Mouse (Mus musculus): Measurements from ENCODE around the gene Lamb3. TPM values are rescaled to one million over a fixed set of nuclear protein-coding genes. Genes with fewer than 3 reads are reported as not detected.
A peak's percentile ranks its signal among the peaks of the same experiment; 100 is the strongest.

The Lamb3 gene
- polyA plus RNA-seq, 1 experiment from 2014 or later: 0.49 TPM

DNA sequence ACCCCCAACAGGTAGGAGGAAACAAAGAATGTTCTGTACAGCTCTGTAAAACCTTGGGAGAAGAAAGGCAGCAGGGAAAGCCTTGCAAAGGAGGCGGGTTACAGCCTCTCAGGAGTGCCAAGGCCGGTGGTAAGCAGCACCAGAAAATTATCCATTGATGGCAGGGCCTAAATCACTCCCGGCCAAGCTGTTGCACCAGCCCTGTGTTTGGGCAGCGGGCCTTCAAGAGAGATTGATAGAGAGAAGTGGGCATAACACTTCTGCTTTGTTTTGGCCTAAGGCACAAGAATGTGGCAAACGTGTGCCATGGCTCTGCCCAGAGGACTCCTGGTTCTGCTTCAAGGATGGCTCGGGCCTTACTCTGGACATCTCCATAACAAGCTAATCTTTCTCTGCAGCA lies 172.1 kb downstream of the Lamb3 start:
- ATAC-seq (ENCODE audit: low FRiP score, low TSS enrichment): no peak

DNA sequence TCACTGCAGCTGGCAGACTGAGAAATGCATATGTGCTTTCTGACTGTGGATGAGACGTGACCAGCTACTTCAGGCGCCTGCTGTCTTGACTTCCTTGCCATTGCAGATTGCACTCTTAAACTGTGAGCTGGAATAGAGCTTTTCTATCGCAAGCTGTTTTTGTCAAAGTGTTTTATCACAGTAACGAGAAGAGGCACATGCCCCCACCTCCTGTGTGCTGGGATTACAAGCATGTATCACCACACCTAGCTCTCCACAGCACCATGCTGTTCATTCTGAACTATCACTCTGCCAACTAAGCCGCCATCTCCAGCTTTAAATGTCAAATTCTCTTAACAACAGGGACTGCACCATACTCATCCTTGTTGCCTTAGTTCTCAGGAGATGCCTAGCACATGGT lies 173.4 kb downstream of the Lamb3 start:
- Histone ChIP-seq H3K27ac (ENCODE audit: low read depth, low read length) (no peak overlapping the region), H3K9me3 (ENCODE audit: control insufficient read depth, low read length) (no peaks in the 10 kb centered on the region), H3K4me2 (replicated peaks; ENCODE audit: low read depth, low read length) (no peak overlapping the region), H3K9ac (ENCODE audit: low read depth, low read length) (no peak overlapping the region), H3K36me3 (ENCODE audit: control insufficient read depth, insufficient read depth, low read length) (no peaks in the 10 kb centered on the region), H3K27me3 (ENCODE audit: control insufficient read depth, insufficient read depth, low read length) (no peaks in the 10 kb centered on the region), H3K4me3 (ENCODE audit: low read length) (no peak overlapping the region), H3K4me1 (ENCODE audit: control insufficient read depth, insufficient read depth, low read length) (no peaks in the 10 kb centered on the region)
- ATAC-seq (ENCODE audit: low FRiP score, low TSS enrichment): no peak
- WGBS: 88% methylated on average over 5 of the region's 5 CpGs

More for the DNA sequence above, 172.1 kb downstream of the Lamb3 start:
- H3K9ac ChIP-seq (ENCODE audit: low read depth, low read length): no peak overlapping the region
- no peaks in the 10 kb centered on the region for H3K4me1 ChIP-seq (ENCODE audit: control insufficient read depth, insufficient read depth, low read length)
- WGBS: 76% methylated on average over 6 of the region's 6 CpGs
- H3K4me2 ChIP-seq (replicated peaks; ENCODE audit: low read depth, low read length): no peak overlapping the region
- no peak overlapping the region for H3K27ac ChIP-seq (ENCODE audit: low read depth, low read length)
- no peaks in the 10 kb centered on the region for H3K27me3 ChIP-seq (ENCODE audit: control insufficient read depth, insufficient read depth, low read length)
- no peaks in the 10 kb centered on the region for H3K36me3 ChIP-seq (ENCODE audit: control insufficient read depth, insufficient read depth, low read length)
- no peak overlapping the region for H3K4me3 ChIP-seq (ENCODE audit: low read length)
- H3K9me3 ChIP-seq (ENCODE audit: control insufficient read depth, low read length): no peaks in the 10 kb centered on the region

DNA sequence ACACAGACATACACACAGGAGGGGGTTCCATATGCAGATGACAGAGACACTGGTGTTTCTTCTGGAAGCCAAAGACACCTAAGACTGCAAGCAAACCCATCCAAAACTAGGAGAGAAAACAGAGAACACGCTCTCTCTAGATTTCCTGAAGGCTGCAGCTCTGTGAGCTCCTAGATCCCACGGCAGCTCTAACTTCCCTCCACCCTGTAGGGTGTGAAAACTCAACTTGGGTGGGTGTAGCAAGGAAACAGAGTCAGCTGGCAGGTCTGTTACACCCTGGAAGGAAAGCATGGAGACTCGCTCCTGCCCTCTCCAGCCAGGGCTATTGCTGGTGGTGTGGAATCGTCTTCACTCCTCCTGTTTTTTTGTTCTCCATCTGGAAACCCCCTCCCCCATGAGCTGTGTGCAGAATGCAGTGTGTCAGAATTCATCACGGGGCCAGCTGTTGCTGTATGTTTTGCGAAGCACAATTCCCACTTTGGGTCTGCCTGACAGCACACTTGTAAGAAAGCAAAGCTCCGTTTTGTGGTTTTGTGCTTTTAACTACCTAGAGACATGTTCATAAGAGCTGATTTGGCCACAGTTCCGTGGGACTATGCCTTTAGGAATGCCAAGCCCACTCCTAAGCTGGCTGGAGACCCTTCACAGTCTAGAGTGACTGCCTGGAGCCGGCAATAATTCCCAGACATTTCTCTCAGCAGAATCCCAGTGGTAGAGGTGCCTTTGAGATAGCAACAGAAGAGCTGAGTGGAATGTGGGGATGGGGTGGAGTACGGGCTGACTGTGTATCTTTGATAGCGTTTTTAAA lies 174.3 kb downstream of the Lamb3 start:
- H3K9me3 ChIP-seq (ENCODE audit: control insufficient read depth, low read length): no peaks in the 10 kb centered on the region
- no peak overlapping the region; the same call in 1 of the 2 replicates for H3K27ac ChIP-seq (ENCODE audit: low read depth, low read length)
- WGBS: 28% methylated on average over 11 of the region's 11 CpGs
- ATAC-seq (ENCODE audit: low FRiP score, low TSS enrichment): peak; percentile 6; the same call in 1 of the 2 replicates
- H3K9ac ChIP-seq (ENCODE audit: low read depth, low read length): no peak overlapping the region
- peaks cover 4% of the 10 kb centered on the region for H3K4me1 ChIP-seq (ENCODE audit: control insufficient read depth, insufficient read depth, low read length)
- no peaks in the 10 kb centered on the region for H3K36me3 ChIP-seq (ENCODE audit: control insufficient read depth, insufficient read depth, low read length)
- H3K27me3 ChIP-seq (ENCODE audit: control insufficient read depth, insufficient read depth, low read length): no peaks in the 10 kb centered on the region
- peak overlapping the region; percentile 30; the same call in 1 of the 2 replicates for H3K4me3 ChIP-seq (ENCODE audit: low read length)
- H3K4me2 ChIP-seq (replicated peaks; ENCODE audit: low read depth, low read length): peak overlapping the region; percentile 54

DNA sequence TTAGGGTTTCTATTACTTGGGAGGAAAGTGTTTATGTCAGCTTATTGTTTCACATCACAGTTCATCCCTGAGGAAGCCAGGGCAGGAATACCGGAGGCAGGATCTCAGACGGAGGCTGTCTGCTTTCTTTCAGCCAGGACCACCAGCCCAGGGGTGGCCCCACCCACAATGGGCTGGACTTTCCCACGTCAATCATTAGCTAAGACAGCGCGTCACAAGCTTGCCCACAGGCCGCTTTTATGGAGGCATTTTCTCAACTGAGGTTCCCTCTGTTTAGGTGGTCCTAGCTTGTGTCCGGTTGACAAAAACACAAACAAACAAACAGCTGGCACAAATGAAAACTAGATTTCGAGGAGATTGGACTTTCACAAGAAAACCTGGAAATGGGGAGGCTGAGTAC lies 174.9 kb downstream of the Lamb3 start:
- peak; percentile 76 for ATAC-seq (ENCODE audit: low FRiP score, low TSS enrichment)
- no peak overlapping the region for H3K27ac ChIP-seq (ENCODE audit: low read depth, low read length)

DNA sequence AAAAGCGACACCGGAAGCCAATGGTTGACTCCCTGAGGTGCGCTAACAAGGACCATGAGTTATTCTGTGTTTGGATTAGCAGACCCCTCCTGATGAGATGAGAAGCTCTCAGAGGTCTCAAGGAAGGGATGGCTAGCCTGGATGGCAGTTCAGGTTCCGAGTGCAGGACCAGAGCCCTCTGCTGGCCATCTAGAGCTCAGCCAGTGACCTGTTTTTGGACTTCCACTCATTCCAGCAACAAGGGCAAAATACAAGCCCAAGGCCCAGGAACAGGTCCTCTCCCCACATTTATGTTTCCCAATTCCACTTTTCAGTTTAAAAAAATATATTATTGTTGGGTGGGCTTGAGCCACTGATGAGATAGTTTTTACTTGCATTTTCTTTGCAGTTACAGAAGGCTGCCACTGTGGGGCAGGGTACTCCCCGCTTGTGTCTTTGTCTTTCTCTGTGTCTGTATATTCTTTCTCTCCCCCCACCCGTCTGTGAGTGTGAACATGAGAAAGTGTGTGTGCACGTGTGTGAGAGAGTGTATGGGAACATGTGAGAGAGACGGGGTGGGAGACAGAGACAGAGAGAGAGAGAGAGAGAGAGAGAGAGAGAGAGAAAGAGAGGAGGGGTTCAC lies 175.5 kb downstream of the Lamb3 start:
- peaks cover 4% of the 10 kb centered on the region for H3K4me1 ChIP-seq (ENCODE audit: control insufficient read depth, insufficient read depth, low read length)
- no peak overlapping the region for H3K9ac ChIP-seq (ENCODE audit: low read depth, low read length)
- H3K36me3 ChIP-seq (ENCODE audit: control insufficient read depth, insufficient read depth, low read length): no peaks in the 10 kb centered on the region
- H3K27me3 ChIP-seq (ENCODE audit: control insufficient read depth, insufficient read depth, low read length): no peaks in the 10 kb centered on the region
- no peak overlapping the region for H3K27ac ChIP-seq (ENCODE audit: low read depth, low read length)
- WGBS: 7% methylated on average over 8 of the region's 8 CpGs
- ATAC-seq (ENCODE audit: low FRiP score, low TSS enrichment): peak; percentile 54
- H3K4me2 ChIP-seq (replicated peaks; ENCODE audit: low read depth, low read length): peak overlapping the region; percentile 54
- peak overlapping the region; percentile 30 for H3K4me3 ChIP-seq (ENCODE audit: low read length)
- no peaks in the 10 kb centered on the region for H3K9me3 ChIP-seq (ENCODE audit: control insufficient read depth, low read length)

More for the DNA sequence above, 174.9 kb downstream of the Lamb3 start:
- Histone ChIP-seq H3K4me2 (replicated peaks; ENCODE audit: low read depth, low read length) (peak overlapping the region; percentile 54), H3K4me3 (ENCODE audit: low read length) (peak overlapping the region; percentile 30), H3K9ac (ENCODE audit: low read depth, low read length) (no peak overlapping the region), H3K9me3 (ENCODE audit: control insufficient read depth, low read length) (no peaks in the 10 kb centered on the region), H3K4me1 (ENCODE audit: control insufficient read depth, insufficient read depth, low read length) (peaks cover 4% of the 10 kb centered on the region), H3K36me3 (ENCODE audit: control insufficient read depth, insufficient read depth, low read length) (no peaks in the 10 kb centered on the region), H3K27me3 (ENCODE audit: control insufficient read depth, insufficient read depth, low read length) (no peaks in the 10 kb centered on the region)
- 2% methylated on average over 8 of the region's 8 CpGs for WGBS

DNA sequence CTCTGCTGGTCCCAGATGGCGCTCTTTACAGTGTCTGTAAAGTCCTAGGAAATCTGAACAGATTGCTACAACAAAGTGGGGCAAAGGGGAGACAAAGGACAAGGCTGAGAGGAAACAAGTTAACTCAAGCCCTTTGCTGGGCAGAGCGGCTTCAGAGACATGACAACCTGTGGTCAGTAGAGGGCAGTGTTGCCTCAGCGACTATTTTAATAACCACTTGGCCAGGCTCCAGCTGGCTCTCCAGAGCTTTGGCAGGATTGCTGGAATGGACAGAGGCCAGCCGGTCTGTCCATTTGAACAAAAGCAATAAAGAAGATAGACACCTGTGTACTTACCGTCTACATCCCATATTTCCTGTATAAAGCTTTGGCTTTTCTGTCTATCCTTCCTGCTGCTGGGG lies 178.6 kb downstream of the Lamb3 start:
- Histone ChIP-seq H3K4me3 (ENCODE audit: low read length) (no peak overlapping the region), H3K9me3 (ENCODE audit: control insufficient read depth, low read length) (no peaks in the 10 kb centered on the region), H3K27me3 (ENCODE audit: control insufficient read depth, insufficient read depth, low read length) (no peaks in the 10 kb centered on the region), H3K4me1 (ENCODE audit: control insufficient read depth, insufficient read depth, low read length) (peaks cover 16% of the 10 kb centered on the region), H3K27ac (ENCODE audit: low read depth, low read length) (no peak overlapping the region), H3K36me3 (ENCODE audit: control insufficient read depth, insufficient read depth, low read length) (no peaks in the 10 kb centered on the region), H3K4me2 (replicated peaks; ENCODE audit: low read depth, low read length) (no peak overlapping the region), H3K9ac (ENCODE audit: low read depth, low read length) (no peak overlapping the region)
- ATAC-seq (ENCODE audit: low FRiP score, low TSS enrichment): peak; percentile 61
- WGBS: 1% methylated on average over 5 of the region's 5 CpGs

DNA sequence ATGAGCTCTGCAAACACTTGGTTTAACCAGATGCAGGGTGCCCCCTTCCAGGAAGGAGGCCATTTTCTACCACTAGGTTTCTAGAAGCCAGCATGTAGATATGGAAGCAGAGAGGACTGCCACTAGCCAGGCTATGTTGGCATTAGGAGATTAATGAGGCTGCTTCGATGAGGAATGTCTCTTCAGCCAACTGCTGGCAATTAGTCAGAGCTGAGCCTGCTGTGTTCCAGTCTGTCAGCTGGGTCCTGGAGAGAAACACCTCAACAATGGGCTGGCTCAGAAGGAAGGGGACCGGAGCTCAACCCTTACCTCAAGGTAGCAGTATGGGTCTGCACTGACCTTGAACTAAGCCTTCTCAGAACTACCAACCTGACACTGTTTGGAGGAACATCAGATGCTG lies 179.7 kb downstream of the Lamb3 start:
- Histone ChIP-seq H3K27me3 (ENCODE audit: control insufficient read depth, insufficient read depth, low read length) (no peaks in the 10 kb centered on the region), H3K4me1 (ENCODE audit: control insufficient read depth, insufficient read depth, low read length) (peaks cover 16% of the 10 kb centered on the region), H3K4me3 (ENCODE audit: low read length) (no peak overlapping the region), H3K9ac (ENCODE audit: low read depth, low read length) (no peak overlapping the region), H3K9me3 (ENCODE audit: control insufficient read depth, low read length) (no peaks in the 10 kb centered on the region), H3K4me2 (replicated peaks; ENCODE audit: low read depth, low read length) (no peak overlapping the region), H3K27ac (ENCODE audit: low read depth, low read length) (no peak overlapping the region), H3K36me3 (ENCODE audit: control insufficient read depth, insufficient read depth, low read length) (no peaks in the 10 kb centered on the region)
- no peak for ATAC-seq (ENCODE audit: low FRiP score, low TSS enrichment)
- WGBS: 50% methylated on average over 2 of the region's 2 CpGs

DNA sequence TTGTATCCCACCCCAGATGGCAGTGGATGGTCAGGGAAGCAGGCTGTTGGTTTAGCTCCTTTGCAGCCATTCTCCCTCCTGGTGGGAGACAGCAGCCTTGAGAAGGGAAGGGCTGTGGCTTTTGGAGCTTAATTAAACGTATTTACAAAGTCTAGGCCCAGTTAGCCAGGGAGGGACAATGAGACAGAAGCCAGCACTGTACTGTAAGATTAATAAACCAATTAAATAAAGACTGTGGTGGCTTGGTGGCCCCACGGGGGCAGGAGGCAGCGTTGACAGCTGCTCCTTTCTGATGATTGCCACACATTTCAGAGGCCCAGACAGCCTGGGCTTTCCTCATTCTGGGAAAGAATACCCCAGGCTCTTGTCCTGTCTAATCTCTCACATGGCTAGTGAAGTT lies 182.0 kb downstream of the Lamb3 start:
- Histone ChIP-seq H3K4me3 (ENCODE audit: low read length) (no peak overlapping the region), H3K9me3 (ENCODE audit: control insufficient read depth, low read length) (no peaks in the 10 kb centered on the region), H3K27ac (ENCODE audit: low read depth, low read length) (no peak overlapping the region), H3K9ac (ENCODE audit: low read depth, low read length) (peak overlapping the region; percentile 42), H3K4me1 (ENCODE audit: control insufficient read depth, insufficient read depth, low read length) (peaks cover 16% of the 10 kb centered on the region), H3K27me3 (ENCODE audit: control insufficient read depth, insufficient read depth, low read length) (no peaks in the 10 kb centered on the region), H3K4me2 (replicated peaks; ENCODE audit: low read depth, low read length) (no peak overlapping the region), H3K36me3 (ENCODE audit: control insufficient read depth, insufficient read depth, low read length) (no peaks in the 10 kb centered on the region)
- no peak for ATAC-seq (ENCODE audit: low FRiP score, low TSS enrichment)
- 20% methylated on average over 3 of the region's 3 CpGs for WGBS

DNA sequence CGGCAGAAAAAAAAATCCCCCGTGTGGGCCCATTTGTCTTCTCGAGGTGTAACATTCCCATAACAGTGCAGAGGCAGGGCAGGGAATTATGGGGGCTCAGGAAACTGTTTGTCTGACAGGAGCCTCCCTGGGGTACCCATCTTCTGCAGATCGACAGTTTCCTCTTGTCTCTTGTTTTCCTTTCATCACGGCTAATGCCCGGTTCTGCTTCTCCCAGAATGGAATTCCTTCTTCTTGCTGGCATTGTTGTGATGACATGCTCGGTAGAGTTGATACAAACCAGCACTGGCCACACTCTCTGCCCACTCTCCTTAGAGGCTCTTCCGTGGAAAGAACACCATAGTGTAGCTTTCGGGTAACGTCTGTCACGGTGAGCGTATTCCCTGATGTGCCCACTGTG lies 182.5 kb downstream of the Lamb3 start:
- 51% methylated on average over 12 of the region's 12 CpGs for WGBS
- Histone ChIP-seq H3K4me3 (ENCODE audit: low read length) (no peak overlapping the region), H3K9ac (ENCODE audit: low read depth, low read length) (peak overlapping the region; percentile 42; the same call in 1 of the 2 replicates), H3K27ac (ENCODE audit: low read depth, low read length) (no peak overlapping the region), H3K4me1 (ENCODE audit: control insufficient read depth, insufficient read depth, low read length) (peaks cover 16% of the 10 kb centered on the region), H3K9me3 (ENCODE audit: control insufficient read depth, low read length) (no peaks in the 10 kb centered on the region), H3K36me3 (ENCODE audit: control insufficient read depth, insufficient read depth, low read length) (no peaks in the 10 kb centered on the region), H3K4me2 (replicated peaks; ENCODE audit: low read depth, low read length) (no peak overlapping the region), H3K27me3 (ENCODE audit: control insufficient read depth, insufficient read depth, low read length) (no peaks in the 10 kb centered on the region)
- no peak for ATAC-seq (ENCODE audit: low FRiP score, low TSS enrichment)

Measured in kidney, embryonic 14.5 days (tissue).